Mouse (Mus musculus) G1E (cell line): ENCODE data around the gene Rnf182. TPM values are rescaled to one million over a fixed set of nuclear protein-coding genes. Genes with fewer than 3 reads are reported as not detected.

Experiments used
- ATAC-seq: 2 replicates; pipeline ENCODE4 v1.8.0; 2016; ENCODE audit warnings: mild to moderate bottlenecking; ENCODE audit not compliant: insufficient number of reproducible peaks, poor library complexity, low FRiP score, severe bottlenecking; ENCODE audit errors: extremely low read depth
- DNase-seq: peaks from one replicate; pipeline ENCODE4 v3.0.0; 2012; ENCODE audit warnings: low spot score
- H3K27me3 ChIP-seq: 2 replicates; pipeline ENCODE4 v1.6.1; 2012; ENCODE audit warnings: mild to moderate bottlenecking, low read length, inconsistent platforms; ENCODE audit not compliant: insufficient read depth
- H3K36me3 ChIP-seq: replicated peaks from 2 replicates; pipeline ENCODE3; 2012; ENCODE audit warnings: mild to moderate bottlenecking, inconsistent platforms
- H3K4me1 ChIP-seq: 2 replicates; pipeline ENCODE4 v1.6.1; 2012; ENCODE audit warnings: low read depth, low read length, inconsistent platforms, mixed read lengths; ENCODE audit not compliant: insufficient read depth
- H3K4me3 ChIP-seq: 2 replicates; pipeline ENCODE4 v1.5.1; 2012; ENCODE audit warnings: low read depth, mild to moderate bottlenecking, inconsistent platforms, low read length, moderate library complexity, mixed read lengths
- H3K9me3 ChIP-seq: replicated peaks from 2 replicates; pipeline ENCODE4 v1.6.1; 2012; ENCODE audit warnings: inconsistent platforms
- CTCF ChIP-seq: IDR thresholded peaks from 2 replicates; pipeline ENCODE4 v1.5.1; 2012; ENCODE audit warnings: low read depth, low read length, inconsistent platforms, mixed read lengths
- GATA1 ChIP-seq: IDR thresholded peaks from 2 replicates; pipeline ENCODE4 v1.6.1; 2012; ENCODE audit warnings: borderline replicate concordance, low read length, inconsistent platforms, mixed read lengths
- GATA2 ChIP-seq: IDR thresholded peaks from 2 replicates; pipeline ENCODE4 v1.6.1; 2012; ENCODE audit warnings: low read depth, low read length, inconsistent platforms, borderline replicate concordance
- POLR2AphosphoS5 ChIP-seq: IDR thresholded peaks from 2 replicates; pipeline ENCODE4 v1.6.1; 2012; ENCODE audit warnings: low read depth, low read length, inconsistent platforms; ENCODE audit not compliant: insufficient replicate concordance
- TAL1 ChIP-seq: conservative IDR thresholded peaks from 2 replicates; pipeline ENCODE4 v1.6.1; 2012; ENCODE audit warnings: low read depth, low read length, inconsistent platforms, mixed read lengths
- polyA plus RNA-seq: library from polyadenylated mRNA; stranded (reverse); fragments of >175 nt; gene quantifications from 2 replicates; pipeline ENCODE4 v1.2.3, GENCODE M21; 2012
- total RNA-seq, 2 experiments: library from RNA; stranded (forward) in 1 of 2; stranded (reverse) in 1 of 2; fragments of 200-1000 nt in 1 of 2; fragments of >200 nt in 1 of 2; fragmentation: Nextera tagmentation in 1 of 2; gene quantifications; 2 replicates each; pipeline ENCODE4 v1.2.3; 2014 to 2017

The Rnf182 gene
- total and polyA plus RNA-seq, 3 experiments: 0.05 TPM; not detected in 2

GRCm38 (mm10) chr13:43603042-43603441 lies 12.5 kb upstream of the Rnf182 start:
- DNase-seq: no peak
- peaks cover 8% of the 10 kb centered on the region for H3K27me3 ChIP-seq

GRCm38 (mm10) chr13:43608854-43609253 lies 6.7 kb upstream of the Rnf182 start:
- Histone ChIP-seq H3K27me3 (peaks cover 2% of the 10 kb centered on the region), H3K9me3 (no peaks in the 10 kb centered on the region), H3K4me3 (no peak overlapping the region), H3K4me1 (no peaks in the 10 kb centered on the region), H3K36me3 (no peaks in the 10 kb centered on the region)
- no peak for DNase-seq
- TF ChIP-seq TAL1 (no peak), CTCF (no peak), POLR2AphosphoS5 (no peak), GATA2 (no peak), GATA1 (no peak)
- no peak for ATAC-seq

More at GRCm38 (mm10) chr13:43603042-43603441, 12.5 kb upstream of the Rnf182 start:
- Histone ChIP-seq H3K36me3 (no peaks in the 10 kb centered on the region), H3K4me3 (no peak overlapping the region), H3K9me3 (no peaks in the 10 kb centered on the region), H3K4me1 (no peaks in the 10 kb centered on the region)
- no peak for TF ChIP-seq TAL1
- no peak for TF ChIP-seq GATA2
- no peak for TF ChIP-seq GATA1
- no peak for TF ChIP-seq POLR2AphosphoS5
- no peak for TF ChIP-seq CTCF
- ATAC-seq: no peak

- no peak for DNase-seq
- no peaks in the 10 kb centered on the region for H3K9me3 ChIP-seq
- peaks cover 17% of the 10 kb centered on the region for H3K27me3 ChIP-seq
- H3K36me3 ChIP-seq: no peaks in the 10 kb centered on the region
- TF ChIP-seq CTCF: no peak
- TF ChIP-seq GATA1: no peak
- TF ChIP-seq TAL1: no peak
- no peak for TF ChIP-seq POLR2AphosphoS5
- TF ChIP-seq GATA2: no peak
- H3K4me1 ChIP-seq: no peaks in the 10 kb centered on the region
- no peak for ATAC-seq
- no peak overlapping the region for H3K4me3 ChIP-seq
These were observed 3.5 kb upstream of the Rnf182 start for GRCm38 (mm10) chr13:43612040-43612439.

GRCm38 (mm10) chr13:43614667-43615066 lies 843 bp upstream of the Rnf182 start:
- Histone ChIP-seq H3K4me1 (no peaks in the 10 kb centered on the region), H3K4me3 (no peak overlapping the region), H3K9me3 (no peaks in the 10 kb centered on the region), H3K27me3 (peaks cover 17% of the 10 kb centered on the region), H3K36me3 (no peaks in the 10 kb centered on the region)
- no peak for TF ChIP-seq TAL1
- TF ChIP-seq CTCF: no peak
- TF ChIP-seq GATA2: no peak
- TF ChIP-seq GATA1: no peak
- ATAC-seq: no peak
- DNase-seq: no peak

GRCm38 (mm10) chr13:43615194-43615576 lies 325 bp upstream of the Rnf182 start:
- no peaks in the 10 kb centered on the region for H3K4me1 ChIP-seq
- H3K36me3 ChIP-seq: no peaks in the 10 kb centered on the region
- no peak overlapping the region for H3K4me3 ChIP-seq
- DNase-seq (no peak), ATAC-seq (no peak)
- TF ChIP-seq TAL1 (no peak), GATA2 (no peak), CTCF (no peak), POLR2AphosphoS5 (no peak), GATA1 (no peak)
- peaks cover 17% of the 10 kb centered on the region for H3K27me3 ChIP-seq
- no peaks in the 10 kb centered on the region for H3K9me3 ChIP-seq

- H3K4me3 ChIP-seq: no peak overlapping the region
- ATAC-seq (no peak), DNase-seq (no peak)
- H3K9me3 ChIP-seq: no peaks in the 10 kb centered on the region
- H3K27me3 ChIP-seq: peaks cover 17% of the 10 kb centered on the region
- H3K4me1 ChIP-seq: no peaks in the 10 kb centered on the region
- no peaks in the 10 kb centered on the region for H3K36me3 ChIP-seq
- no peak for TF ChIP-seq TAL1
- TF ChIP-seq GATA1: no peak
- no peak for TF ChIP-seq POLR2AphosphoS5
- no peak for TF ChIP-seq GATA2
- TF ChIP-seq CTCF: no peak
These were observed 1.0 kb downstream of the Rnf182 start for GRCm38 (mm10) chr13:43616551-43616950.
